Mouse (Mus musculus): ENCODE measurements around the gene Blm.

Blm gene

DNA sequence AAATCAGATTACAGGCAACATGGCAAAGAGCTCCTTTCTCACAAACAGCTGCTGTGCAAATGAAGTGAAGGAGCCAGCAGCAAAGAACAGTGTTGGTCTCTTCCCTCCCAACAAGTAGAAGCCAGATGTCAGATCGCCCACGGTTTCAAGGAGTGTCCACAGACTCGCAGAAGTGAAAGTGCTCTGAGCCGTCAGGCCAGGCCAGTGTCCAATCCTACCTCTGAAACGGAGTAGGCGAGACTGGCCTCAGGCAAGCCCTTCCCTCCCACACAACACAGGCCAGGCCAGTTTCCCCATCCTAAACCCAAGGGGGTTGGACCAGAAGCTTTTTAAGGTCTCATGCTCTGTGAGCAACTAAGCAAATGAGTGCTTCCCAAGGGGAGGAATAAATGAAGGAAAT lies 77.7 kb downstream of the Blm start:
- DNase-seq, result peak; percentile 25 to 59

- DNase-seq, result no peak
Measured at GRCm38 (mm10) chr7:80456327-80456726, 78.6 kb downstream of the Blm start.

GRCm38 (mm10) chr7:80455505-80456160 lies 79.3 kb downstream of the Blm start:
- DNase-seq, result no peak

DNA sequence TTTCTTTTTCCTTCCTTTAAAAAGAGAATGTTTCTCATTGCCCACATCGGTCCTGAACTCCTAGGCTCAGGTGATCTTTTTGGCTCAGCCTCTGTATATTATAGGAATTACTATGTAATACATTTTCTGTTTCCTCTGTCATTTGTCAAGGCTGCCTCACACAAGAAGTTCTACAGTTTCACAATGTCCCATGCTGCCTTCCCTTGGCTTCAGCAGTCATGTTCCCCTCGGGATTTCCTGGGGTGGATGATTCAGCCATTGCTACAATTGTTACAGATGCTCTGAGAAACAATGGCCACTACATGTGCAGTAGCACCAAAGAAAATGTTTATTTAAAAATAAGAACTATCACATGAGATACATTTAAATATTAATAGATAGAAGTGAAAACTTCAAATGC lies 80.1 kb downstream of the Blm start:
- DNase-seq, result no peak

DNA sequence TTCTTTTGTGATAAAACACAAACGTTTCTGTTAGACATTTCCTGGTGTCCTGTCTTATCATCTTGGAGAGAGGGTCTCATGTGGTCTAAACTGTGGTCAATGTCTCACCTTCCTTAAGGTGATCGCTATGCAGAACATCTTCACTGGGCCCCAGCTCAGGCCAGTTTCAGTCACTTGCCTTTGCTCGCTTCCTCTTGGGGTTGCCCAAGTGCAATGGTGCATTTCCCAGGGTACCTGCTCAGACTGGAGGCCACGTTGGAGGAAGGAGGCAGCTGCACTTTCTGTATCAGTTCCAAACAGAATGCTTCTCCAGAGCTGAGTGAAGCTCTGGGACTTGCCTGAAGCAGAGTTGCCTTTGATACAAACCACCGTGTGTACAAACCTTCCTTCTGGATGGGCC lies 80.9 kb downstream of the Blm start:
- DNase-seq, result no peak

- no peak for DNase-seq
Measured at GRCm38 (mm10) chr7:80453121-80453520, 81.8 kb downstream of the Blm start.

- DNase-seq, result no peak
Measured at GRCm38 (mm10) chr7:80452241-80452640, 82.7 kb downstream of the Blm start.

DNA sequence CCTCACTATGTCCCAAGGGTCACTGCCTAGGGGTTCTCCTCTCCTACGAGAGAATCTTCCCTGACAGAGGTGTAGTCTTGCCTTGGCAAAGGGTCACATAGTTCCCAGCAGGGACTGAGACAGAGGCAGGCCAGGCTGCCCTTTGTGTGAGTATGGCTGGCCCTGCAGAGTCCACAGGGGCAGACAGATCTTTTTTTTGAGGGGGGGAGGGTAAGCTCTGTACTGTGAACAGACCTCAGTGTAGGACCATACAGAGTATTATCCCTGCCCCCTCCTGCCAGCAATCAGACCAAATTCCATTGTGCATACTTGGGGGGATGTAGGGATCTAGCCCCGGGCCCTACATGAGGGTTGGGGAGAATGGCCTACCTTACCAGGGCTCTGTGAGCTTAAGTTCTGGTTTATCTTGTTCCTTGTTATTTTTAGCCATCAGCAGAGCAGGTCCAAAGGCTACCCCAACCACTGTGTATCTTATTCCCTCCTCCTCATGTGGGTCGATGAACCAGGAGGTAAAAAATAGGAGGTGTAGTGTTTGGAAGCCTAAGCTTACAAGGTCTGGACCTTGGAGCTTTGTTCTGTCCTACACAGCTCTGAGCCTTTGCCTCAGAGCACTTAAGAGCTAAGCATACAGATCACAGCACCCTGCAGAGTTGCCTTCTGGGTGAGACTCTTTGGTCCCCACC lies 83.2 kb downstream of the Blm start:
- no peak for DNase-seq

GRCm38 (mm10) chr7:80450354-80450753 lies 84.6 kb downstream of the Blm start:
- no peak for DNase-seq

- no peak for DNase-seq
Measured at GRCm38 (mm10) chr7:80449620-80450091, 85.3 kb downstream of the Blm start.

GRCm38 (mm10) chr7:80447336-80447735 lies 87.6 kb downstream of the Blm start:
- no peak for DNase-seq

GRCm38 (mm10) chr7:80446221-80446878 lies 88.6 kb downstream of the Blm start:
- DNase-seq, result no peak

DNA sequence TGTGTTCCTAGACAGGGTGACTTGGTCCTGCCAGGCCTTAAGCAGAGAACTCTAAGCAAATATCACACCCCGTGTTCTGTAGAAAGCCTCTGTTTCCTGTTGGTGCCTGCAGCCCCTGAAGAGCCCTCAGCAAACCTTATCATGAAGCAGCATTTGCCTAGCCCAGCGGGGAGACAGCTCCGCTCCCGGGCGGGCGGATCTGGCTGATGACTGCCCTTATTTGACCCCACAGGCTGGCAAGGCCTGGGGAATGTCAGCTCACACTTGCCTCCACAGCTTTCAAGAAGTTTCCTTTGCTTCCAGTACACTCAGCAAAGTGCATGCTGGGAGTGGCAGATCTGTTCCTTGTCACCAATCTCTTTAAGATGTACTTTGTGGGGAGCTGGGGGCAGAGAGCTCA lies 89.4 kb downstream of the Blm start:
- peak in 1 of 2 experiments; percentile 21 for DNase-seq

DNA sequence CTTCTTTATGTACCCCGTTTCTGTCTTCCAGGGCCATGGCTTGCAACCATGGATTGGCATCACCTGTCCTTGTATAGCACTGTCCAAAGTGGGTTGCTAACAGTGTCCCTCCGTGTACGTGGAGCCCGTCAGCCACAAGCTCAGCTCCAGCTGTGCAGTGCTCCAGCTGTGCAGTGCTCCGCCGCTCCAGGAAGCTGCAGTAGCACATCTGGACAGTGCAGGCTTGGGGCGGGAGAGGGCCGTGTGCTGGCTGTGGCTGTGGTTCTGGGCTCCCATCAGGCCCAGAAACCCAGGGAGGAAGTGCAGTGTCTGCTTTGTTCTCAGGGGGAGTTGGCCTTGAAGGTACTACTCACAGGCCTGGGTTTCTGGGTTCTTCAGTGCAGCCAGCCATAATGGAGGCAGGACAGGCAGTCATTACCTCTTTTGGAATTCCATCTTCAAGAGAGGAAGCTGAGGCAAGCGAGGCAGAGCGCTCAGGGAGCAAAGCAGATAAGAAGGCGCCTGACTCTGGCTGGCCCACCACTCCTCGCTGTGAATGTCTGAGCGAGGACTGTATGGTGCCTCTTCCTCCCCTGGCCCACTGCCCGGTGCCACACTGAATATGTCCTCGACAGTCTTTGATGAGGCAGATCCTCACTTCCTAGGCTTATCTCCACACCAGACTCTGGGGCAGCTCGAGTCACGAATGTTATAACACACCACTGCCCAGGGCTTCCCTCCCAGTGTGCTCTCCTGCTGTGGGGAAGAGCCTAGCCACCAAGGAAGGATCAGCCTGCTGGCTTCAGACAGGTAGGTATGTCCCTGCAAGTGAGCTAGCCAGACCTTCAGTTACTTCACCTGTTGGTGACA lies 90.3 kb downstream of the Blm start:
- DNase-seq, result no peak

GRCm38 (mm10) chr7:80443124-80443523 lies 91.8 kb downstream of the Blm start:
- no peak for DNase-seq

- DNase-seq, result no peak
Measured at GRCm38 (mm10) chr7:80441986-80442904, 92.7 kb downstream of the Blm start.

DNA sequence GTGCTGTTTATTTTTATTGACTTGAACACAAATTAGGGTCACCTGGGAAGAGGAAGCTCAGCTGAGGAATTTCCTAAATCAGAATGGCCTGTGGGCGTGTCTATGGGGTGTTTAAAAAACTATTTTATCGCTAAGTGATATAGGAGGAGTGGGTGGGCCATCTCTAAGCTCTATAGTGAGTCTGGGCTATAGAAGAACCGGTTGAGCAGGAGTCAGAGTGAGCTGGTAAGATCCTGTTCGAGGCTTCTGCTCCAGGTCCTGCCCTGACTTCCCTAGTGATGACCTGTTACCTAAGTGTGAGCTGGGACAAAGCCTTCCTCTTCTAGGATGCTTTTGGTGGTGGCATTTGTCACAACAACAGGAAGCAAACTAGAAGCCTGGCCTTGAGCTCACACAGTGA lies 94.2 kb downstream of the Blm start:
- DNase-seq, result no peak

DNA sequence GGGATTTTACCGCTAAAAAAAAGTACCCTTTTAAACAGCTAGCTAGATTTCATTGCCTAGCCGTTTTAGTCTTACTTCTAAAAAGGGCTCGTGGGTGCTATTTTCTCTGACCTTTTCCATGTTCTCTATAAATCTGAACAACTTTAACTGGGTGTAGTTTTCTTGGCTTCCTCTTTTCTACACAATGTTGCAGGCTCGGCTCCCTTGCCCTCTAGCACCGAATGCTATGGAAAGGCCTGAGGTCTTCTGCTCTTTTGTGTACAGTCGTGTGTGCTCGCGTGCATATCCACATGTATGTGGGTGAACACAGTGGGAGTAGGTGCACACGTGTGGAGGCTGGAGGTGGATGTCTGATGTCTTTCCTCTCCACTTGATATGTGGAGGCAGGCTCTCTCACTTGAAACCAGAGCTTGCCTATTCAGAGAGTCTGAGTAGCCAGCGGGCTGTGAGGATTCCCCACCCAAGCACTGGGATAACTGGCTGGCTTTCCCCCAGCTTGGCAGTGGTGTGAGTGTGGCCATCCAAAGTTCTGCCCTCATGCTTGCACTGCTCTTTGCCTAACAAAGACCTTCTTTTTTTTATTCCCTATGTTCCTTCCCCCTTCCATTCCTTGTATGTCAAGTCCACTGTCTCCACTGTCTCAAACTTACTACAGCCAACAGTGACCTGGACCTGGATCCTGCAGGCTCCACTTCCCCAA lies 95.0 kb downstream of the Blm start:
- no peak for DNase-seq

DNA sequence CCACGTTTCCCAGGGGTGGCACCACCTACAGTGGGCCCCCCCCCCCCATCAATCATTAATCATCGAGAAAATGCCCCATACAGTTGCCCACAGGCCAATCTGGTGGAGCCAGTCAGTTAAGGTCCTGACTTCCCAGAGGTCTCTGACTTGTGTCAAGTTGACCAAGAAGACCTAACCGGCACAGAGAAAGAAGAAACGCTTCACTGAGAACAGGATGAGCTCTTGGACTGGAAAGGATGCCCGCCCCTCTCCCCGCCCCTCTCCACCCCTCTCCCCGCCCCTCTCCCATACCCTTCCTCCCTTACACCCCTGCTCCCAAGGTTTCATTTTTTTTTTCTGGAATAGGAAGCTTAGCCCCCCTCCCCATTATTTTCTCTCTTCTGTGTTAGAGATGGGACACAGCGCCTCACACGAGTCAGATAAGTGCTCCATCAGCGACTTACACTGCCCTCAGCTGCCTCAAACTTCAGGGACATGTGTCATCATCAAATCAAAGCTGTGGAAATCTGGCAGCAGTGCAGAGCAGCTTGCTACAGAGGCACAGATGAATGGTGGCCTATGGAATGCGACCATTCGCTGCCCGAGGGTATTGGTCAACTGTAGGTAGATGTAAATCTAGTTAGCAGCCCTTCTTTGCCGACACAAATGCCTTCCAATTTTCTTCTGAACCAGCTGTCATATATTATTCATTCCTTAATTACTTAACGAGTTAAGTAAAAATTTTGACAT lies 95.7 kb downstream of the Blm start:
- peak in 1 of 2 experiments; percentile 39 for DNase-seq

DNA sequence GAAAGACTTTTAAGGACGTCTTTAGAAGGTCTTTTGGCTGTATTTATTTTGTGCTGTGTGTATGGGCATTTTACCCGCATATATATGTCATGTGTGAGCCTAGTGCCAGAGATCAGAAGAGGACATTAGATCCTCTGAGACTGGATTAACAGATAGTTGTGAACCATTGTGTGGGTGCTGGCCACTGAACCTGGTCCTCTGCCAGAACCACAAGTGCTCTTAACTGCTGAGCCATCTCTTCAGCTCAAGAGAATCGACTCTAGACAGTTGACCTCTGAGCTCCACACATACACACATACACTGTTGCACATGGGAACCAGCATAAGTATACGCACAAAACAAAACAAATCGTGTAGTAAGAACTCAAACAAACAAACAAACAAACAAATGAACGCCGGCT lies 98.3 kb downstream of the Blm start:
- no peak for DNase-seq

GRCm38 (mm10) chr7:80435594-80435993 lies 99.3 kb downstream of the Blm start:
- no peak for DNase-seq

Data from kidney, postnatal 4 days (tissue).